Mouse (Mus musculus) lung, embryonic 15.5 days (tissue): ENCODE results near the gene Rbms3. TPM values are rescaled to one million over a fixed set of nuclear protein-coding genes. Genes with fewer than 3 reads are reported as not detected.

Source experiments
- ATAC-seq: fragments of 200-750 bp; cut with Nextera tagmentation; 2 replicates; pipeline ENCODE4 v1.8.0; 2017; ENCODE audit warnings: moderate number of reproducible peaks, borderline replicate concordance; ENCODE audit not compliant: low FRiP score, low TSS enrichment; ENCODE audit errors: extremely low read depth
- H3K27ac ChIP-seq: fragments of 300-500 bp; sonication (generic); 2 replicates; pipeline ENCODE4 v1.5.1; 2015; ENCODE audit warnings: moderate library complexity, mild to moderate bottlenecking, inconsistent platforms
- H3K27me3 ChIP-seq: fragments of 300-500 bp; sonication (generic); 2 replicates; pipeline ENCODE4 v1.6.1; 2015; ENCODE audit warnings: inconsistent platforms
- H3K36me3 ChIP-seq: fragments of 300-500 bp; sonication (generic); 2 replicates; pipeline ENCODE4 v1.6.1; 2015; ENCODE audit warnings: inconsistent platforms
- H3K4me1 ChIP-seq: fragments of 300-500 bp; sonication (generic); 2 replicates; pipeline ENCODE4 v1.6.1; 2015; ENCODE audit warnings: inconsistent platforms
- H3K4me2 ChIP-seq: fragments of 300-500 bp; sonication (generic); 2 replicates; pipeline ENCODE4 v1.6.1; 2015; ENCODE audit warnings: inconsistent platforms, mild to moderate bottlenecking, moderate library complexity
- H3K4me3 ChIP-seq: fragments of 300-500 bp; sonication (generic); 2 replicates; pipeline ENCODE4 v1.5.1; 2015; ENCODE audit warnings: mild to moderate bottlenecking, inconsistent platforms
- H3K9ac ChIP-seq: fragments of 300-500 bp; sonication (generic); 2 replicates; pipeline ENCODE4 v1.6.1; 2015; ENCODE audit warnings: inconsistent platforms
- H3K9me3 ChIP-seq: fragments of 300-500 bp; sonication (generic); 2 replicates; pipeline ENCODE4 v1.6.1; 2016; ENCODE audit warnings: inconsistent platforms
- WGBS: fragments of 180-500 bp; shearing (Covaris S2); methylation state at CpG from one replicate; pipeline ENCODE4 v1.1.7; 2015; 5-methylcytosine and 5-hydroxymethylcytosine counted together
- polyA plus RNA-seq: library from polyadenylated mRNA; unstranded; fragments of >200 nt; fragmentation: Nextera tagmentation; extraction: Ambion mirVana; gene quantifications from 2 replicates; pipeline ENCODE4 v1.2.1, GENCODE M21; 2015

Gene Rbms3
- polyA plus RNA-seq, 1 experiment from 2014 or later, result 105 TPM

DNA sequence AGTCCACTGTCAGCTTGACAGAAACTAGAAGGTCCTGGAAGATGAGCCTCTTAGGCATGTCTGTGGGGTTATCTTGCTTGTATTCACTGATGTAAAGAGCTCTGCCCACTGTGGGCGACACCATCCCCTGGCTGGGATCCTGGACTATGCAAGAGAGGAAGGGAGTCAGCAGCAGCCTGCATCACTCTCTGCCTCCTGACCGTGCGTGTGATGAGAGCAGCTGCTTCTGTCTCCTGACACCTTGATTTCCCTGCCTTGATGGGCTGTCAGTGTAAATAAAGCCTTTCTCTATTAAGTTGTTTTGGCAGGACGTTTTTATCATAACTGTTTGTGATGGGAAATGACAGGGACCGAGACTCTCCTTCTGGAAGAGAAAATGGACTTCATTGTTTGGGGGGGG, 758.1 kb downstream of the Rbms3 start:
- H3K4me2 ChIP-seq, result no peak overlapping the region
- ATAC-seq, result peak; percentile 44; the same call in 1 of the 2 replicates
- 44% methylated on average over 5 of the region's 5 CpGs for WGBS
- H3K27ac ChIP-seq, result peak overlapping the region; percentile 90
- no peak overlapping the region for H3K4me3 ChIP-seq
- peaks cover 36% of the 10 kb centered on the region for H3K4me1 ChIP-seq
- no peaks in the 10 kb centered on the region for H3K27me3 ChIP-seq
- H3K36me3 ChIP-seq, result 0 out of 2 replicates have a peak, but pooled peaks cover 2% of the 10 kb centered on the region
- no peak overlapping the region for H3K9ac ChIP-seq
- no peaks in the 10 kb centered on the region for H3K9me3 ChIP-seq

DNA sequence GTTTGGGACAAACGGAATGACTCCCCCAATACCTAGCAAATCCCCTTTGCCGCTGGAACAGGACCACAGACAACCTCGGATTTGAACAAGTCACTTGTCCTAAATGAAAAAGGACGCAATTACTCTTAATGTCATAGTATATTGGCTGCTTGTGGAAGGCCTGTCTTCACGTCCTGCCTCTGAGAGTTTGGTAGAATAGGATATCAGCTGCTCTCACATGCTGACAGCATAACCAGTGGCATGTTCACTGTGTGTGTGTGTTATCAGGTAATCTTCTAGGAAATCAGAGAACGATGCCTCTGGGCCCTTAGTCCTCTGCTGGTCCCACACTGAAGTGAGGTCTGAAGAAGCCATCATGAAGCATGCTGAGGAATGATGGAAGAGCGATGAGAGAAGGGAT, 763.7 kb downstream of the Rbms3 start:
- 89% methylated on average over 7 of the region's 7 CpGs for WGBS
- H3K4me1 ChIP-seq, result peaks cover 7% of the 10 kb centered on the region
- no peak overlapping the region for H3K27ac ChIP-seq
- H3K9ac ChIP-seq, result no peak overlapping the region
- 0 out of 2 replicates have a peak, but pooled peaks cover 2% of the 10 kb centered on the region for H3K36me3 ChIP-seq
- H3K4me3 ChIP-seq, result no peak overlapping the region
- no peak for ATAC-seq
- H3K27me3 ChIP-seq, result no peaks in the 10 kb centered on the region
- H3K9me3 ChIP-seq, result no peaks in the 10 kb centered on the region
- H3K4me2 ChIP-seq, result no peak overlapping the region

DNA sequence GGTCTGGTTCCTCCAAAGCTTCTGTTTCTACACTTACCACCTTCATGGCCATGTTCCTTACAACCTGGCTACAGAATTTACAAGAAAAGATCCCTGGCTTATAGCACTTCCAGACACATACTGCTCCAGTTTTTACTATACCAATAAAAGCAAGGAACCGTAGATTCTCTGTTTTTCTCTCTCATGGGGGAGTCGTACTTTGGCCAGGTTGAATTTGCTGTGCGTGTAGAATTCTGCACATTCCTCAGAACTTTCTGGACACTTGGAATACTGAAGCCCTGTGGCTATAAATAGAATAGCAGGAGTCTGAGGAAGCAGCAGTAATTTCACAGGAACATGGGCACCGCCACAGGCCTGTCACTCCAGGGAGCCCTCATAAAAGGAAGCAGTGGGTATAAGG, 766.1 kb downstream of the Rbms3 start:
- ATAC-seq, result no peak
- H3K4me1 ChIP-seq, result peaks cover 7% of the 10 kb centered on the region
- H3K4me3 ChIP-seq, result no peak overlapping the region
- 44% methylated on average over 4 of the region's 4 CpGs for WGBS
- no peak overlapping the region for H3K27ac ChIP-seq
- H3K27me3 ChIP-seq, result no peaks in the 10 kb centered on the region
- H3K4me2 ChIP-seq, result no peak overlapping the region
- 0 out of 2 replicates have a peak, but pooled peaks cover 2% of the 10 kb centered on the region for H3K36me3 ChIP-seq
- H3K9me3 ChIP-seq, result no peaks in the 10 kb centered on the region
- H3K9ac ChIP-seq, result no peak overlapping the region

DNA sequence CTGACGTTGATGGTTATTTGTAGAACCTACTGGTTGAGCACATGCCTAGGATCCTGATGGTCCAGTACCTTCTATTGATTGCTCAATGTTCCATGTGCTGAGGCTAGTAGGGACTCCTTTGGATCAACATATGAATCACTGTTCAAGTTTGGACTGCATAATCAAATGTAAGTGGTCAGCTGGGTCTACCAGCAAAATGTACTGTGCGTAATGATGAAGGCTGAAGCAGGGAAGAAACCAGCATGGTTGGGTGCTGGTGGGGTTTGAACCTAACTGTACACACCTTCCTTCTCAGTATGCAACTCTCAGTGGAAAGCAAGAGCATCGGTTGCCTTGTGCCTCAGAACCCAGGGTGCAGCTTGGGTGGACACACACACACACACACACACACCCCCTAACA, 767.4 kb downstream of the Rbms3 start:
- ATAC-seq, result no peak
- Histone ChIP-seq H3K4me3 (no peak overlapping the region), H3K4me2 (no peak overlapping the region), H3K27ac (no peak overlapping the region), H3K4me1 (peaks cover 7% of the 10 kb centered on the region), H3K9me3 (no peaks in the 10 kb centered on the region), H3K27me3 (no peaks in the 10 kb centered on the region), H3K36me3 (no peaks in the 10 kb centered on the region), H3K9ac (no peak overlapping the region)
- WGBS, result 82% methylated on average over 3 of the region's 3 CpGs

DNA sequence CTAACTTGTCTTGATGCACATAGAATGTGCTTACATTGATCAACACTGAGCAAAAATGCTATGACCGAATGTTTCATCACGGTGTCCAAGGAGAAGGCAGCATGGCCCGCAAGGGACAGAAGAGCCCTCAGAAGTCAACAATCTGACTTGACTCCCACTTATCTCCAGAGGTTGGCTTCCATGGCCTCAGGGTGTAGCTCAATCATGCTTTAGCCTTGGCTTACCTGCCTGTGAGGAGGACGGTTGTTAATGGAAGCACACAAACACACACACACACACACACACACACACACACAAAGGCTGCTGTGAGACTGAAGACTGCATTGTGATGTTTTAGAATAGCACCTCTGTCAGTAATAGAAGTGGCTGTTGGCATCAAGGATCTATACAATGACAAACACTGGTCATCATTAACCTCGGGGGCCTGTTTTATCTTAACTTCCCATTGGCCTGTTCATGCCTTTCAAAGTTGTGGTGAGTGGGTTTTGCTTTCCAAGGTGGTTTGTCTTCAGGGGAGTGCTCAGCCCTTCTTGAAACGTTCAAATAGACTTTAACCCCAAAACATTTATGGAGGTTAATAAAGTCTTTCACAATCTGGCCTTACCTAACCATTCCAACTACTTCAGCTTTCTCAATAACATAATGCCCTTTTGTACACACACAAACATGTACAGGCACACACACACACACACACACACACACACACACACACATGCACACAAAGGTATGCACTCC, 771.7 kb downstream of the Rbms3 start:
- H3K27ac ChIP-seq, result no peak overlapping the region
- H3K4me3 ChIP-seq, result no peak overlapping the region
- no peaks in the 10 kb centered on the region for H3K36me3 ChIP-seq
- no peak overlapping the region for H3K4me2 ChIP-seq
- no peaks in the 10 kb centered on the region for H3K27me3 ChIP-seq
- WGBS, result 85% methylated on average over 6 of the region's 6 CpGs
- H3K4me1 ChIP-seq, result 0 out of 2 replicates have a peak, but pooled peaks cover under 1% of the 10 kb centered on the region
- H3K9ac ChIP-seq, result no peak overlapping the region
- ATAC-seq, result no peak
- H3K9me3 ChIP-seq, result no peaks in the 10 kb centered on the region

DNA sequence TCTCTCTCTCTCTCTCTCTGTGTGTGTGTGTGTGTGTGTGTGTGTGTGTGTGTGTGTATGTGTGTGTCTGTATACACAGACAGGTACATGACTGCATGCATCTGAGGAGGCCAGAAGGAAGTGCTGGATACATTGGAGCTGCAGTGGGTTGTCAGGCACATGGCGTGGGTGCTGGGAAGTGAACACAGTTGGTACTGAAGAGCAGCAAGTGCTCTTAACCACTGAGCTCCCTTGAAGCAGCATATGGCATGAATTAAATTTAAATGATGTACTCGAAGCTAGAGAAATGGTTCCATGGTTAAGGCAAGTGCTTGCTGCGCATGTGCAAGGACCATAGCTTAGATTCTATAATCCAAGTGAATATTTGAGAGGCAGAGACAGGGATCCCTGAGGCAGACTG, 772.6 kb downstream of the Rbms3 start:
- ATAC-seq, result no peak
- Histone ChIP-seq H3K27ac (no peak overlapping the region), H3K4me2 (no peak overlapping the region), H3K36me3 (no peaks in the 10 kb centered on the region), H3K9ac (no peak overlapping the region), H3K4me3 (no peak overlapping the region), H3K9me3 (no peaks in the 10 kb centered on the region), H3K4me1 (0 out of 2 replicates have a peak, but pooled peaks cover 5% of the 10 kb centered on the region), H3K27me3 (no peaks in the 10 kb centered on the region)
- 85% methylated on average over 3 of the region's 3 CpGs for WGBS

DNA sequence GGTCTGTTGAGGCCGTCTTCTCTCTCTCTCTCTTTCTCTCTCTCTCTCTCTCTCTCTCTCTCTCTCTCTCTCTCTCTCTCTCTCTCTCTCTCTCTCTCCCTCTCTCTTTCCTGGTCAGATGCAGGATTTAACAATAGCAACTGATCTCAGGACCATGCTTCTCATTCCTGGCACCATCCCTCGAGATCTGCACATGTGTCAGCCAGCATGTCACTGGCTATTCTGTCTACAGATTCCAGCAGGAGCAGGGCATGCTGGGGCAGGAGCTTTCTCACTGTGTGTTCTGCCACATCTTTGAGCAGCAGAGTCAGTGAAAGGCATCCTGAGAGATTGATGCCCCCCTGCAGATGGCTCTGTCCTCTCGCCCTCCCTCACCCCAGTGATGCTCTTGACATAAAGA, 774.0 kb downstream of the Rbms3 start:
- no peaks in the 10 kb centered on the region for H3K27me3 ChIP-seq
- 0 out of 2 replicates have a peak, but pooled peaks cover 5% of the 10 kb centered on the region for H3K4me1 ChIP-seq
- ATAC-seq, result no peak
- no peaks in the 10 kb centered on the region for H3K9me3 ChIP-seq
- no peaks in the 10 kb centered on the region for H3K36me3 ChIP-seq
- 58% methylated on average over 3 of the region's 3 CpGs for WGBS
- no peak overlapping the region for H3K9ac ChIP-seq
- no peak overlapping the region for H3K27ac ChIP-seq
- H3K4me2 ChIP-seq, result no peak overlapping the region
- H3K4me3 ChIP-seq, result no peak overlapping the region

DNA sequence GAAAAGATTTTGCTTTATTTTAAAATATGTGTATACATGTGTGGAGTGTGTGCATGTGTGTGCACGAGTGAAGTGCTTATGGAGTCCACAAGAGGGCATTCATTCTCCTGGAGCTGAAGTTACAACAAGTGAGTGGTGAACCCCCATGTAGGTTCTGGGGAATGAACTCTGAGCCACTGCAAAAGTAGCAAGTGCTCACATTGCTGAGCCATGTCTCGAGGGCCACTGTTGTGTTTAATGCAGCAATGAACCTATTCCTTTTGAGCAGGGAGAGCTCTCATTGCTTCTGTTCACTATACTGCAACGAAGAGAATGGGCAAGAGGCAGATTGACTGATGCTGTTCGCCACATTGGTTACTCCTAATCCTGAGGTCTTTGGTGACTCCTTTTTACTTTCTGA, 780.8 kb downstream of the Rbms3 start:
- 90% methylated on average over 4 of the region's 4 CpGs for WGBS
- no peaks in the 10 kb centered on the region for H3K36me3 ChIP-seq
- H3K9ac ChIP-seq, result no peak overlapping the region
- H3K27me3 ChIP-seq, result no peaks in the 10 kb centered on the region
- H3K27ac ChIP-seq, result peak overlapping the region; percentile 83
- H3K9me3 ChIP-seq, result no peaks in the 10 kb centered on the region
- no peak overlapping the region for H3K4me3 ChIP-seq
- no peak for ATAC-seq
- H3K4me1 ChIP-seq, result peaks cover 13% of the 10 kb centered on the region
- H3K4me2 ChIP-seq, result no peak overlapping the region

DNA sequence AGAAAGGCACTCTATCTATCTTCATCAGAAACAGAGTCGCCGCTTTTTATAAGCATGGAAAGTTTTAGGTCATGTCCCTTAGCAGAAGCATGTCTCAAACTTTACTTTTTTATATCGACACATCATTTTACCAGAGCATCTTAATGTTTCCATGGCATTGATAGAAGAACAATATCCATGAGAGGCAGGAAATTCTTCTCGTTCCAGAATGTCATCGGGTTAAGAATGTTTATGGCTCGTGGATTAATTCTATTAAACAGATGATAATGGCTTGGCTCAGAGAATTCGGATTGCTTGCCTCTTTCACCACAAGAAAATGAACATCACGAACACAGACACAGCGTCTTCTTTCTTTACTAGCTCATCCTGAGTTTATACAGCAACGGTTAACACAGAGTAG, 781.5 kb downstream of the Rbms3 start:
- Histone ChIP-seq H3K4me2 (no peak overlapping the region), H3K4me1 (peaks cover 13% of the 10 kb centered on the region), H3K27ac (peak overlapping the region; percentile 83), H3K4me3 (no peak overlapping the region), H3K9me3 (no peaks in the 10 kb centered on the region), H3K9ac (no peak overlapping the region), H3K27me3 (no peaks in the 10 kb centered on the region), H3K36me3 (no peaks in the 10 kb centered on the region)
- 43% methylated on average over 10 of the region's 10 CpGs for WGBS
- ATAC-seq, result peak; percentile 11; the same call in 1 of the 2 replicates

DNA sequence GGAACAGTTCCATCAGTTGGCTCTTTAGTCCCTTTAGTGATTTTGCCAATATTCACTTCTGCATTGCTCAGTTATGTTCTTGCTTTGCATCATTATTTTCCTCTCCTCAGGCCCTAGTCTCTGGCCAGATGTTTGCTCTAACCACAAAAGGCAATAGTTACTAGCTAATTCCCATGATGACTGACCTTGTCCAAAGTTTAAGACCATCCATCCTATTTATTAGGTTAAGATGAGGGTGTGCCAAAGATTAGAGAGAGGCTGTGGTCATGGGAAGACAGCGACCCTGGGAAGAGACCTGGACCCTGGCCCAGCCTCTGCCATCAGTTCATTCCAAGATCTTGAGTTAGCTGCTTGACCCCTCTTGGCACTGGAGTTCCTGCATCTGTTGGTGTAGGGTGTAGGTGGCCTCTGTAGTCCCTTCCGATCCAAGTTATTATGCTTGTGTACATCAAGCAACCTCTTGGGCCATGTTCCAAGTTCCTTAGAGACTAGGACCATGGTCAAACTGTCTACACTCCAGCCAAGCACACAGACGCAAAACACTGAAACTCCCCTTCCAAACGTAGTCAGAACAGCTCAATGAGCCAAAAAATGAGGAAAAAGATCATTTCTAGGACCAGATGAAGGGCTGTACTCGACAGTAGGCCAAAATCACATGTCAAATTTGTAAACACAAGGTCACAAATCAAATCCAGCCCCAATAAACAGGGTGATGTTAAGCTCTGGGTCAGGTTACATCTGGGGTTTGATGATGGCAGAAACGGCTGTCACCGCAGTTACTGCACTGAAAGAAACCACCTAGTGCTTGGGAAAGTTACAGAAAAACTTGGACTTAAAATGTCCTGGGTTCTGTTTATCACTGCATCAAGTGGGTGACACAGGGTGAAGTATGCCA, 782.2 kb downstream of the Rbms3 start:
- peak overlapping the region; percentile 86 for H3K27ac ChIP-seq
- no peak overlapping the region for H3K9ac ChIP-seq
- H3K4me2 ChIP-seq, result no peak overlapping the region
- 31% methylated on average over 7 of the region's 7 CpGs for WGBS
- H3K4me1 ChIP-seq, result peaks cover 8% of the 10 kb centered on the region
- H3K9me3 ChIP-seq, result no peaks in the 10 kb centered on the region
- ATAC-seq, result peak; percentile 92
- H3K4me3 ChIP-seq, result no peak overlapping the region
- H3K36me3 ChIP-seq, result no peaks in the 10 kb centered on the region
- H3K27me3 ChIP-seq, result no peaks in the 10 kb centered on the region

DNA sequence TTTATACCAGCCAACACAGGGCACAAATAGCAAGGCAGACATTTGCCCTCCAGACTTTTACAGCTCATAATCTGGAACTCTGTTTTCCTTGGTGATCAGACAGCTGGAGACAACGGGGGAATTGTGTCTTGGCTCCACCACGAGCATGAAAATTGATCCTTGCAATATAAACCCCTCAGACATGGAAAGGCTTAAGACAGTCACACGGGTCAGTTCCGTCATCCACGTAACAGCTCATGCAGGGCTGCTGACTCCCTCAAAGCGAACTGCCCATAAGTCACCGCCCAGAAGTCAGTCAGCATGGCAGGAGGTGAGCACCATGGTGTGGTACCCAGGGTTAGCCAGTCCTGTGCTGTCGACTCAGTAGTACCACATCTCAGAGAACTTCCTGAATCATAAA, 794.8 kb downstream of the Rbms3 start:
- Histone ChIP-seq H3K9me3 (no peaks in the 10 kb centered on the region), H3K4me1 (0 out of 2 replicates have a peak, but pooled peaks cover 7% of the 10 kb centered on the region), H3K9ac (no peak overlapping the region), H3K36me3 (no peaks in the 10 kb centered on the region), H3K27me3 (no peaks in the 10 kb centered on the region), H3K27ac (no peak overlapping the region), H3K4me3 (no peak overlapping the region), H3K4me2 (no peak overlapping the region)
- 50% methylated on average over 8 of the region's 8 CpGs for WGBS
- ATAC-seq, result no peak

DNA sequence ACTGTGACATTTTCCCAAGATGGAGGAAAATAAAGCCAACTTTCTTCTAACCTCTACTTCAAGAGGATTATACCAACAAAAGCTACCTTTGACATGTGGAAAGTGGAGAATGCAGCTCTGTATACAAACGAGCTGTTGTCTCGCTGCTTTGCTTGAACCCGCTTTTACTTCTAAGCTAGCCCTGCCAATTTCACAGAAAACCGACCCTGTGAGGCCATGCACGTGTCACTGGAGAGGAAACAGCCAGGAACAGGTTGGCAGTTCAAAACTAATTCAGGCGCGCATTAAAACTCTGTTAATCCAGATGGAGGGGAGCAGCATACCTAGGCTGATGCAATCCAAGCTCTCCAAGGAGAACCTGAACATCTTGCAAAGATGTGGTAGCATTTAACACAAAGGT, 796.0 kb downstream of the Rbms3 start:
- 76% methylated on average over 7 of the region's 7 CpGs for WGBS
- Histone ChIP-seq H3K9me3 (no peaks in the 10 kb centered on the region), H3K4me3 (no peak overlapping the region), H3K36me3 (no peaks in the 10 kb centered on the region), H3K4me2 (no peak overlapping the region), H3K4me1 (0 out of 2 replicates have a peak, but pooled peaks cover 3% of the 10 kb centered on the region), H3K27ac (no peak overlapping the region), H3K9ac (no peak overlapping the region), H3K27me3 (no peaks in the 10 kb centered on the region)
- no peak for ATAC-seq
